Mouse (Mus musculus): ENCODE measurements around the gene Pcyt1a.
"Not testable (repeated sequence)": the region's sequence is repeated elsewhere in the genome, so short reads cannot be mapped to it uniquely, and the experiment has no call there.

Gene Pcyt1a

DNA sequence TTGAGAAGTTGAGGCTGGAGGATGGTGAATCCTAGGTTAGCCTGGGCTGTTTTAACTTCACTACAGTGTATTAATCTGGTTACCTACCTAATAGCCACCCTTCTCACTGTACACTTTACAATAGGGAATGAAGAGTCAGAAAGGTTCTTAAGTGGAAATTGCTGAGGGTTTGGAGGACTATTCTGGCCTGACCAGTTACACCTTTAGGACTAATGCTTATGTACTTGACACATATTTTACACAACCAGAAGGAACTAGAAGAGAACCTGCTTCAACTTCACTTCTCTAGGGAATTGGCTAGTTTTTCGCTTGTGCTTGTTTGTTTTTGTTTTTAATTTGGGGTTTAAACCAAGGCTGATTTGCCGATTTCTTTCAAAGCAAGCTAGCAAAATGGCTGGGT lies 2.4 kb downstream of the Pcyt1a start:
- DNase-seq (ENCODE audit: extremely low spot score) = no peak

GRCm38 (mm10) chr16:32434066-32434465 lies 3.3 kb downstream of the Pcyt1a start:
- DNase-seq (ENCODE audit: extremely low spot score) = no peak

DNA sequence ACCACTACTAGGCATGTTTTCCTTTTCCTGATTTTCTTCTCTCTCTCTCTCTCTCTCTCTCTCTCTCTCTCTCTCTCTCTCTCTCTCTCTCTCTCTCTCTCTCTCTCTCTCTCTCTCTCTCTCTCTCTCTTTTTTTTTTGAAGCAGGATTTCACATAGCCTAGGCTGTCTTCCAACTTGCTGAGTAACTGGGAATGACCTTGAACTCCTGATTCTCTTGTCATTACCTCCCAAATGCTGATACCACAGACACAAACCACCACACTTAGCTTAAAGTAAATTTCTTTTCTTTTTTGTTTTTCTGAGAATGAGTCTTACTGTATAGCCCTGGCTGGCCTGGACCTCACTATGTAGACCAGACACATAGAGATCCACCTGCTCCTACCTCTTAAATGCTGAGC lies 4.0 kb downstream of the Pcyt1a start:
- no peak for DNase-seq (ENCODE audit: extremely low spot score)

DNA sequence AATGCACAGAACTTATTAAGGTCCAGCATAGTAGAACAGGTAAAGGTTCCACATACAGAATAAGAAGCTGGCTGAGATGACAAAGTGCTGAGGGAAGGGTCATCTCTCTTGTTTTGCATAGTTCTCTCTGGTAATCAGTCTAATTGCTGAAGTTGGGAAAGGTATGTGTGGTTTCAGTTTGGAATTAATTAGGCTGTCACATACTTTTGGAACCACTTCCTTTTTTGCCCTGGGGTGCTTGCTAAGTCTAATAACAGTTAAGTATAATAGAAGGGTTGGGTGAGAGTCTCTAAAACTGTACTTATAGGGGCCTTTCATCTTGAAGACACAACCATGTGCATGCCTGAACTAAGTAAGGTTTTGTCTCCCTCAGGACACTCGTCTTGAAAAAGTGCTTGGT lies 5.9 kb downstream of the Pcyt1a start:
- no peak for DNase-seq (ENCODE audit: extremely low spot score)

GRCm38 (mm10) chr16:32437266-32437665 lies 6.5 kb downstream of the Pcyt1a start:
- DNase-seq (ENCODE audit: extremely low spot score) = no peak

DNA sequence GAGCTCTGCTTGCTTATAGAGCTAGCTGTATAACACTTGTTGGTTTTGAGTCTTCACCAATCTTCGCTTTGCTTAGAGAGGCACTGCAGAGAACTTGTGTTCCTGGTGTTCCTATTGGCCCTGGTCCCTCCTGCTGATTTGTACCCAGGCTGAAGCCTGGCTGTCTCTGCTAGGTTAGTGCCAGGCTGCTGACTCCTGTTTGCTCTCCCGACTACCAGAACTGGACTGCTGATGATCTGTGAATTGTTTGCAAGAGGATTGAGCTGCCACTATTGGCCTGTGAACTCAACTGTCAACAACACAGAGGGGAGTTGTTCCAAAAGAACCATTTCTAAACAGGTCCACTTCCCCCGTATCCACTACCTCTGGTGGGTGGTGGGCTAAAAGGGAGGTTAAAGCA lies 10.7 kb downstream of the Pcyt1a start:
- no peak for DNase-seq (ENCODE audit: extremely low spot score)

DNA sequence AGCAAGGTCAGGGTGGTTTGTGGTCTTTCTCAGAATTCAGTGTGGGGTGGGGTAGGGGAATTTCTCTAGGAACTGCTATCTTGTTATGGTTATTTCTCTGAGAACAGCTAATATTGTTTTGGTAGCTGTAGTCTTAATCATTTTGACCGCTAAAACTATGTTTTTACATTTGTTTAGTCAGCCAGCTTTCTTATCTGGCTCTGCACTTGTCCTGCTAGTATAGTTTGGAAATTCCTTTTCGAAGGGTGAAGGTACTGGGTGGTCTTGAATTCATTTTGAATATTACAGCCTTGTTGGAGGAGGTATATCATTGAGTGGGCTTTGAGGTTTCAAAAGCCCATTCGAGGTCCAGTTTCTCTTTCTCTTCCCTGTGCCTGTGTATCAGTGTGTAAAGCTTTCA lies 13.9 kb downstream of the Pcyt1a start:
- not testable (repeated sequence) for DNase-seq (ENCODE audit: extremely low spot score)

- no peak for DNase-seq (ENCODE audit: extremely low spot score)
These were observed 14.8 kb downstream of the Pcyt1a start for GRCm38 (mm10) chr16:32445558-32445957.

- no peak for DNase-seq (ENCODE audit: extremely low spot score)
These were observed 15.9 kb downstream of the Pcyt1a start for GRCm38 (mm10) chr16:32446563-32447138.

GRCm38 (mm10) chr16:32449665-32450064 lies 18.9 kb downstream of the Pcyt1a start:
- DNase-seq (ENCODE audit: extremely low spot score) = no peak

DNA sequence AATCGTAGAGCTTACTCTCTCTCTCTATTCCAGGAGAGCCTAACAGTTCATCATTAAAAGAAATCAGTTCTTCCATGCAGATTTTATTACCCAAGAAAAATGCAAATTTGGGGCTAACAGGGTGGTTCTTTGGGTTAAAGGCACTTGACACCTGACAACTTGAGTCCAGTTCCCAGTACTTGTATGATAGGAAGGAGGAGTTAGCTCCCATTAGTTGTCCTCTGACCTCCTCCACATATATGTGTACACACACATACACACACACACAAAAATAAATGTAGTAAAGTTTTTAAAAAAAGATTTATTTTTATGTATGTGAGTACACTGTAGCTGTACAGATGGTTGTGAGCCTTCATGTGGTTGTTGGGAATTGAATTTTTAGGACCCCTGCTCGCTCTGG lies 19.4 kb downstream of the Pcyt1a start:
- DNase-seq (ENCODE audit: extremely low spot score) = no peak

- no peak for DNase-seq (ENCODE audit: extremely low spot score)
These were observed 22.4 kb downstream of the Pcyt1a start for GRCm38 (mm10) chr16:32453102-32453501.

GRCm38 (mm10) chr16:32454646-32455045 lies 23.9 kb downstream of the Pcyt1a start:
- no peak for DNase-seq (ENCODE audit: extremely low spot score)

DNA sequence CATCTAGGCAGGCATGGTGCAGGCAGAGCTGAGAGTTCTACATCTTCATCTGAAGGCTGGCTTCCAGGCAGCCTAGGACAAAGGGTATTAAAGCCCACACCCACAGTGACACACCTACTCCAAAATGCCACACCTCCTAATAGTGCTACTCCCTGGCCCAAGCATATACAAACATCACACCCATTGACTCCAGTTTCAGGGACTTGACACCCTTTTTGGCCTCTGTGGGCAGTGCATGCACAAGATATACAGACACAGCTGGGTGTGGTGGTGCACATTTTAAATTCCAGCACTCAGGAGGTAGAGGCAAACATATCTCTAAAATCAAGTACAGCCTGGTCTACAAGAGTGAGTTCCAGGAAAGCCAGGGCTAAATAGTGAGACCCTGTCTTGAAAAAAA lies 25.4 kb downstream of the Pcyt1a start:
- DNase-seq (ENCODE audit: extremely low spot score) = no peak

DNA sequence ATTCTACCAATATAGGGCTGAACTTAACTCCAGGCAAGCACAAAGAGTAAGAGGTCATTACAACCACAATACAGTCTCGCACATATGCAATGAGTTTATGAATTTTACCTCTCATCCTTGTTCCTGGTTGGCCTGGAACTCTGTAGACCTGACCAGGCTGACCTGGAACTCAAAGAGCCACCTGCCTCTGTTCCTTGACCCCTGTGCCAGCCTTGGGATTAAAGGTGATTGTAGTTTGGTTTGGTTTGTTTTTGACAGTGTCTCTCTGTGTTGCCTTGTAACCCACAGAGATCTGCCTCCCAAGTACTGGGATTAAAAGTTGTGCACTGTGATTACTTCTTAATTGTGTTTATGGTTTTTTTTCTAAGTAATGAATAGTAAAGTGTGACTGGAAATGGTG lies 26.0 kb downstream of the Pcyt1a start:
- DNase-seq (ENCODE audit: extremely low spot score) = no peak

DNA sequence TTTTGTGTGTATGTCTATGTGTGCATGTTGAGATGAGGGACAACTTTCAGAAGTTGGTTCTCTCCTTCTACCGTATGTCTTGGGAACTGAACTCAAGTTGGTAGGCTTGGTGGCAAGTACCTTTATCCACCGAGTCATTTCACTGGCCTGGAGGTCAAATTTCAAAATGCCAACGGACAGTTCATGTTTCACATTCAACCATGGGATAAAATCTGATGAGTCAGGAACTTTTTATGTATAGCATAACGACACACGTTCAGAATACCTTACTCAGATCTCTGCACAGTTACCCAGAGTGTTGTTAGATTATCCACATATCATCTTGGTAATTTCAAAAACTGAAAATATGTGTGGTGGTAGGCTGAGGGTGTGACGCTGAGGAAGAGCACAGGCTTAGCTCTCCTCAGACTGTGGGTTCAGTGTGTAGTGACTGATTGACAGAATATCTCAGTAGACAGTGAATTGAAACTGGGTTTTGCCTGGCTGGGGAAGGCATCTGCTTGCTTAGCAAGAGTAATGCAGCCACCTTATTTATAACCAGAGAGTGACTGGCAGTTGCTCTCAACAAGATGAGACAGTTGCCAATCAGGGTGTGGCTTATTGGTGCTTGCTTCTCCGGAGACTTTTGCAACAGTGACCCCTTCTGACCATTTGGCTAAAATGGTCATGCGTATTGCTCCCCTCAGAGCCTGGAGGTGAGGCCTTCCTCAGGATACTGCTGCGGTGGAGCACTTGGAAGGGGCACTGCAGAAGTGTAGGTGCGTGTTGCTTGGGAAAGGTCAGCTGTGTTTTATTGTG lies 27.1 kb downstream of the Pcyt1a start:
- DNase-seq (ENCODE audit: extremely low spot score) = peak; percentile 35

- no peak for DNase-seq (ENCODE audit: extremely low spot score)
These were observed 29.8 kb downstream of the Pcyt1a start for GRCm38 (mm10) chr16:32460518-32460917.

DNA sequence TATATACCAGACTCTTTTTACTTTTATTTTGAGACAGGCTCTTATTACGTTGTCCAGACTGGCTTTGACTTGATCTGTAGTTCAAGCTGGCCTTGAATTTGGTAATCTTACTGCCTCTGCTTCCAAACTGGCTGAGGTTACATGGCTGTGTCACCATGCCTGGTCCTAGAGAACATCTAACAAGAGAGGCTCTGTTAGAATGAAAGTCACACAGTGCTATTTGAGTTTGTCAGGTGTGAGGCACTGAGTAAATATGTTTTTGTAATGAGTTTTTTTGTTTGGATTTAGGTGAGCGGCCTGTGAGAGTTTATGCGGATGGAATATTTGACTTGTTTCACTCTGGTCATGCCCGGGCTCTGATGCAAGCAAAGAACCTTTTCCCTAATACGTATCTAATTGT lies 31.0 kb downstream of the Pcyt1a start:
- no peak for DNase-seq (ENCODE audit: extremely low spot score)

GRCm38 (mm10) chr16:32462950-32463349 lies 32.2 kb downstream of the Pcyt1a start:
- no peak for DNase-seq (ENCODE audit: extremely low spot score)

GRCm38 (mm10) chr16:32463426-32463825 lies 32.7 kb downstream of the Pcyt1a start:
- DNase-seq (ENCODE audit: extremely low spot score) = no peak

- DNase-seq (ENCODE audit: extremely low spot score) = no peak
These were observed 34.2 kb downstream of the Pcyt1a start for GRCm38 (mm10) chr16:32464908-32465307.

DNA sequence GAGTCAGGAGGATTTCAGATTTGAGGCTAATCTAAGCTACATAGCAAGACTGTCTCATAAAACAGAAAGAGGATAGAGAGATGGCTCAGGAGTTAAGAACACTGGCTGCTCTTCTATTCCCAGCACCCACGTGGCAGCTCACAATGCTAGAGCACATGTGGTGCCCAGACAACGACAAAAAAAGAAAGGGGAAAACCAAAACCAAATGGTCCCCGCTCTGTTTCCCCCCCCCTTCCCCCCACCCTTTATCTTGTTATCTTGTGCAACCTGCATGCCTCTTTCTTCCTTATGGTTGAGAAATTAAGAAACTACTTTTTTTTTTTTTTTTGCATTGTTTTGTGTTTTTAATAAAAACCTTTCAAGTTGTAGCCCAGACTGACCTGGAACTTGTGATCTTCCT lies 37.8 kb downstream of the Pcyt1a start:
- no peak for DNase-seq (ENCODE audit: extremely low spot score)

GRCm38 (mm10) chr16:32469404-32470105 lies 38.8 kb downstream of the Pcyt1a start:
- DNase-seq (ENCODE audit: extremely low spot score) = no peak

Measured in embryo, embryonic 9.5 days (tissue).